Mouse (Mus musculus) bone marrow macrophage, adult 2 months (primary cell): ENCODE measurements around the gene Bet1l.

Source experiments
- CTCF ChIP-seq: IDR thresholded peaks from 2 replicates; pipeline ENCODE4 v1.5.1; 2012; ENCODE audit warnings: low read depth, mild to moderate bottlenecking, low read length, moderate library complexity
- POLR2A ChIP-seq: IDR thresholded peaks from 2 replicates; pipeline ENCODE4 v1.6.1; 2012; ENCODE audit warnings: mild to moderate bottlenecking, low read depth, low read length, borderline replicate concordance

DNA sequence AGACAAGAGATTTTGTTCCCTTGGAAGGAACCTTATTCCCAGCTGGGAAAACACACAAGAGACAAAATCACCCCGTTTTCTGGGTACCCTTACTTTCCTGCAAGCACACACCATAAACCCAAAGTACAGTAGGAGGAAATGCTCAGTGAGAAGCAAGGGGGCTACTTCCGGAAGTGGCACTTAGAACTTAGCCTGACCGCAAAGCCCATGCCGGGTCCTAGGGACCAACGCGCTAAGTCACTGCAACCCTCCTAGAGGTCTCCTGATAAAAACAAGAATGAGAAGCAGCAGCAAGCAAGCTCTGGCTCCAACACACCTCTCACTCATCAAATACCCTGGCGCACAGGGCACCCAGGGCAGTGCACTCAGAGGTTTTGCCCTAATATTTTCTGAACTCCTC lies 22.0 kb upstream of the Bet1l start:
- TF ChIP-seq POLR2A (no peak), CTCF (no peak)
